Mouse (Mus musculus): ENCODE results near the gene Tle4. TPM values are rescaled to one million over a fixed set of nuclear protein-coding genes. Genes with fewer than 3 reads are reported as not detected.

The Tle4 gene
- polyA plus RNA-seq, 1 experiment from 2014 or later: 21.1 TPM

DNA sequence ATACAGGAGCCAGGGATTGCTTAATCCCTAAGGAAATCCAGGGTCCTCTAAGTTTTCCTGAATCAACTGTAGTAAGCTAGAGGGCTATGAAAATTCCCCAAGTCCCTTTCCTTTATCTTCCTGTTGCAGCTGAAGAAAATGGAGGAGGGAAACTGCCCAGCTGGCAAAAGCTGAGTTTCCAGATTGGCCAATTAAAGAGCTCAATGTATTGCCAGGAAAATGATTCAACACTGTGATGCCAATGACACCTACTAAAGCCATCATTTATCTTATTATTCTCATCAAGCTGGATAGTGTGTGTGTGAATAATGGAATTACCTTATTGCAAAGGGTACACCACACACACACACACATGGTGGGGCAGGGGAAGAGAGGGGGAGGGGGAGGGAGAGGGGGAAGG is 22.0 kb upstream of the Tle4 start:
- H3K27me3 ChIP-seq (ENCODE audit: control insufficient read depth, insufficient read depth, low read length): no peaks in the 10 kb centered on the region
- no peak overlapping the region for H3K4me2 ChIP-seq (replicated peaks; ENCODE audit: low read depth, low read length)
- no peaks in the 10 kb centered on the region for H3K36me3 ChIP-seq (ENCODE audit: control insufficient read depth, insufficient read depth, low read length)
- ATAC-seq (ENCODE audit: insufficient number of reproducible peaks, insufficient read depth, low FRiP score, low read depth): no peak
- H3K4me3 ChIP-seq (ENCODE audit: low read depth, low read length): no peak overlapping the region
- H3K4me1 ChIP-seq (ENCODE audit: control insufficient read depth, insufficient read depth, low read length): no peaks in the 10 kb centered on the region
- no peak overlapping the region for H3K9ac ChIP-seq (replicated peaks; ENCODE audit: low read depth, low read length)
- no peaks in the 10 kb centered on the region for H3K9me3 ChIP-seq (ENCODE audit: control insufficient read depth, low read depth, low read length)
- H3K27ac ChIP-seq (ENCODE audit: low read length): no peak overlapping the region

DNA sequence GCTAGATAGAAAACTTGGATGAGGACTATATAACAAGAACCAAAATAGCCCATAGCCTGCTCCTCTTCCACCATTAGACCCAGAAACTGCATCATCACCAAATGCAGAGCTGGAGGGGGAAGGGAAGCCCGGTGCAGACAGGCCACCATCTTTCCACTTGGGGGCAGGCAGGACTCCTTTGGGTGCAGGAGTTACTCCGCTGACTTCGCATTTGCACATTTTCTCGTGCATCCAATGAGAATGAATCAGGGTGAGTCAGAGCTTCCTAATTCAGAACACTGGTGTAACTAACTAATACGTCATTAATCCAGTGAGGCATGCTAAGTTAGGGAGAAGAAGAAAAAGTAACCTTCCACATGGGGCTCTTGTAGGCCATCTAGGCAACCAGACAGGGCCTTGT is 17.0 kb upstream of the Tle4 start:
- Histone ChIP-seq H3K9me3 (ENCODE audit: control insufficient read depth, low read depth, low read length) (no peaks in the 10 kb centered on the region), H3K27me3 (ENCODE audit: control insufficient read depth, insufficient read depth, low read length) (no peaks in the 10 kb centered on the region), H3K36me3 (ENCODE audit: control insufficient read depth, insufficient read depth, low read length) (no peaks in the 10 kb centered on the region), H3K4me3 (ENCODE audit: low read depth, low read length) (no peak overlapping the region), H3K4me1 (ENCODE audit: control insufficient read depth, insufficient read depth, low read length) (no peaks in the 10 kb centered on the region), H3K9ac (replicated peaks; ENCODE audit: low read depth, low read length) (no peak overlapping the region), H3K27ac (ENCODE audit: low read length) (no peak overlapping the region), H3K4me2 (replicated peaks; ENCODE audit: low read depth, low read length) (no peak overlapping the region)
- 87% methylated on average over 5 of the region's 5 CpGs for WGBS
- no peak for ATAC-seq (ENCODE audit: insufficient number of reproducible peaks, insufficient read depth, low FRiP score, low read depth)

DNA sequence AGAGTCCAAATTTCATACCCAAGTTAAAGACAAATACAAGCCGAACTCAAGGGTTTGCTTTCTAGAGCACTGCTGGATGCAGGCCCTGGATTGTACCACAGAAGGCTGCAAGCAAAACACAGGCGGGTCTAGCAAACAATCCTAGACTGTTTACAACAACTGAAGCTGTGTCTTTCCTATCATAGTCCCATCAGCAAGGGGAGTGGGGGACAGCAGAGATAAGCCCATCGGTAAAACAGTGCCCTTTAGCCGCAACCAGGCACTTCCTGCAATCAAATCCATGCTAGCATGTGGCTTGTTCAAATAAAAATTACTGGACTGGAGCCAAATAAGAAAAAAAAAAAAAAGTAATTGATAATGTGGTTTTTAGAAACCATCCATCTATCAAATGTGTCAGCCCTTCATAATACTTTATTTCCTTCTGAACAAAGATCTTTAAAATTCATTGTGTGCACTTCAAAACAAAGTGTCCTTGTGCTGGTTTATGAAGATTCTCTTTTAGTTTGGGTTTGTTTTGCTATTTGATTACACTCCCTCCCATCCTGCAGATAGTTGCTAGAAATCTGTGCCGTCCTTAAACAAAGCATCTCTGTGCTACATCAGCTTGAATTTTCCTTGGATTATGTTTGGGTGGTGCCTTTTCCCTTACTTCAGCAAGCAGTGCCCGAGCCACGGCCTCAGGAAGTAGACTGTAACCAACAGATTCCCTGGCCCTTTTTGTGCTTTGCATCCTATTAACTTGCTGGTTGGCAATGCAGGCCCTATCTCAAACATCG is 12.9 kb upstream of the Tle4 start:
- 52% methylated on average over 8 of the region's 8 CpGs for WGBS
- Histone ChIP-seq H3K9ac (replicated peaks; ENCODE audit: low read depth, low read length) (no peak overlapping the region), H3K36me3 (ENCODE audit: control insufficient read depth, insufficient read depth, low read length) (no peaks in the 10 kb centered on the region), H3K9me3 (ENCODE audit: control insufficient read depth, low read depth, low read length) (no peaks in the 10 kb centered on the region), H3K27ac (ENCODE audit: low read length) (no peak overlapping the region), H3K4me3 (ENCODE audit: low read depth, low read length) (no peak overlapping the region), H3K4me1 (ENCODE audit: control insufficient read depth, insufficient read depth, low read length) (no peaks in the 10 kb centered on the region), H3K27me3 (ENCODE audit: control insufficient read depth, insufficient read depth, low read length) (no peaks in the 10 kb centered on the region), H3K4me2 (replicated peaks; ENCODE audit: low read depth, low read length) (no peak overlapping the region)
- ATAC-seq (ENCODE audit: insufficient number of reproducible peaks, insufficient read depth, low FRiP score, low read depth): no peak

DNA sequence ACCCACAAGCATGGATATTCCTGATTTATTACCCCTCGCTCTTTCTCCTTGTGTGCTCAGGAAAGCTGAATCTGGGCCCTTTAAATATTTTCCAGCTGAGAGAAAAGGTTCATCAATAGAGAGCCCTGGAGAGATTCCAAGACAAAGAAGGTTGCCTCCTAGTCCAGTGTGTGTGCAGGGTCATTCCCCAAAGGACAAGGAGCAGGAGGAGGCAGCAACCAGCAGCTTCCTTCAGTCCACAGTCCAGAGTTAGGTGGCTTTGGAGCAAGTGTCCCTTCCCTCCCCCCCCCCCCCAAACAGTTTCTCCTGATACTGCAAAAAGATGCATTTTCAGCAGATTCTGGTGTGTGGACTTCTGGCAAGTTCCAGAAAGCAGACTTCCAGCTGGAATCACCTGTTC is 3.0 kb upstream of the Tle4 start:
- Histone ChIP-seq H3K36me3 (ENCODE audit: control insufficient read depth, insufficient read depth, low read length) (no peaks in the 10 kb centered on the region), H3K9ac (replicated peaks; ENCODE audit: low read depth, low read length) (no peak overlapping the region), H3K27ac (ENCODE audit: low read length) (no peak overlapping the region), H3K4me3 (ENCODE audit: low read depth, low read length) (no peak overlapping the region), H3K4me1 (ENCODE audit: control insufficient read depth, insufficient read depth, low read length) (no peaks in the 10 kb centered on the region; the same call in 1 of the 2 replicates), H3K4me2 (replicated peaks; ENCODE audit: low read depth, low read length) (no peak overlapping the region), H3K27me3 (ENCODE audit: control insufficient read depth, insufficient read depth, low read length) (no peaks in the 10 kb centered on the region), H3K9me3 (ENCODE audit: control insufficient read depth, low read depth, low read length) (no peaks in the 10 kb centered on the region)
- WGBS: 81% methylated on average over 1 of the region's 1 CpGs
- ATAC-seq (ENCODE audit: insufficient number of reproducible peaks, insufficient read depth, low FRiP score, low read depth): no peak

DNA sequence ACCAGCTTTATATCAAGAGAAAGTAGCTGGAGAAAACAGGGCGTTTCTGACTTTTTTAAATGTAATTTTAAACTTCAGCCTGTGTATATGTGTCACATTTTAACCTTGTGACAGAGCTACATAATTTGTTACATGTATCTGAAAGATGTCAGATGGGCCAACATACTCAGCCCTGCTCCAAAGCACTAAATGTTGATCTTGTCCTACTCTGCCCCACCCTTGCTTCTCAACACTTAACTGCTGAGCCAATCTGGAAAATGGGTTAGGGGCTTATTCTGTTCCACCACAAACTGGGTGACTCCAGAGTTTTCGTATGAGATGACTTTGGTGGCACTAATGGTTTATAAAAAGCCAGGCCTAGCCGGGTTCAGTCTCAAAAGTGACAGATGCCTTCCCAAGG is 2.5 kb upstream of the Tle4 start:
- WGBS: 67% methylated on average over 3 of the region's 3 CpGs
- Histone ChIP-seq H3K36me3 (ENCODE audit: control insufficient read depth, insufficient read depth, low read length) (no peaks in the 10 kb centered on the region), H3K4me2 (replicated peaks; ENCODE audit: low read depth, low read length) (no peak overlapping the region), H3K27me3 (ENCODE audit: control insufficient read depth, insufficient read depth, low read length) (no peaks in the 10 kb centered on the region), H3K9ac (replicated peaks; ENCODE audit: low read depth, low read length) (no peak overlapping the region), H3K9me3 (ENCODE audit: control insufficient read depth, low read depth, low read length) (no peaks in the 10 kb centered on the region), H3K27ac (ENCODE audit: low read length) (no peak overlapping the region), H3K4me3 (ENCODE audit: low read depth, low read length) (no peak overlapping the region), H3K4me1 (ENCODE audit: control insufficient read depth, insufficient read depth, low read length) (no peaks in the 10 kb centered on the region; the same call in 1 of the 2 replicates)
- ATAC-seq (ENCODE audit: insufficient number of reproducible peaks, insufficient read depth, low FRiP score, low read depth): no peak

DNA sequence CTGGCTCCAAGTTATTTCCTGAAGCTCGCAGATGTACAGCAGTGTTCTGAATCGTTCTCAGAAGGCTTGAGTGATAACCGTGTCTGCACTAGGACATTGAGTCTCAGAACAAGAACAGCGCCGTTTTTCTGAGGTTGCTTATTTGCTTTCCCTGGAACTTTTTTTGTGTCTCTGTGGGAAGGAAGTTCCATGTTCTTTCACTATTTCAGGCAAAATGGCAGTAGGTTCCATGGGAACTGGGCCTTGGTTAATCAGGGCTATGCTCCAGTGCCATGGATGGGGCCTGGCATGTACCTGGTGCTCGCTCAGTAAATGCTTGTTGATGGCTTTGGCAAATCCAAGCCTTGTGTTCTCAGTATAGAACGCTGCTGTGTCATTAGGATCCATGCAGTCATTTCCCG is 2.0 kb upstream of the Tle4 start:
- no peaks in the 10 kb centered on the region; the same call in 1 of the 2 replicates for H3K4me1 ChIP-seq (ENCODE audit: control insufficient read depth, insufficient read depth, low read length)
- no peak overlapping the region for H3K27ac ChIP-seq (ENCODE audit: low read length)
- 58% methylated on average over 8 of the region's 8 CpGs for WGBS
- no peak overlapping the region for H3K9ac ChIP-seq (replicated peaks; ENCODE audit: low read depth, low read length)
- H3K4me3 ChIP-seq (ENCODE audit: low read depth, low read length): no peak overlapping the region
- H3K4me2 ChIP-seq (replicated peaks; ENCODE audit: low read depth, low read length): no peak overlapping the region
- H3K9me3 ChIP-seq (ENCODE audit: control insufficient read depth, low read depth, low read length): no peaks in the 10 kb centered on the region
- no peaks in the 10 kb centered on the region for H3K27me3 ChIP-seq (ENCODE audit: control insufficient read depth, insufficient read depth, low read length)
- ATAC-seq (ENCODE audit: insufficient number of reproducible peaks, insufficient read depth, low FRiP score, low read depth): no peak
- H3K36me3 ChIP-seq (ENCODE audit: control insufficient read depth, insufficient read depth, low read length): no peaks in the 10 kb centered on the region

DNA sequence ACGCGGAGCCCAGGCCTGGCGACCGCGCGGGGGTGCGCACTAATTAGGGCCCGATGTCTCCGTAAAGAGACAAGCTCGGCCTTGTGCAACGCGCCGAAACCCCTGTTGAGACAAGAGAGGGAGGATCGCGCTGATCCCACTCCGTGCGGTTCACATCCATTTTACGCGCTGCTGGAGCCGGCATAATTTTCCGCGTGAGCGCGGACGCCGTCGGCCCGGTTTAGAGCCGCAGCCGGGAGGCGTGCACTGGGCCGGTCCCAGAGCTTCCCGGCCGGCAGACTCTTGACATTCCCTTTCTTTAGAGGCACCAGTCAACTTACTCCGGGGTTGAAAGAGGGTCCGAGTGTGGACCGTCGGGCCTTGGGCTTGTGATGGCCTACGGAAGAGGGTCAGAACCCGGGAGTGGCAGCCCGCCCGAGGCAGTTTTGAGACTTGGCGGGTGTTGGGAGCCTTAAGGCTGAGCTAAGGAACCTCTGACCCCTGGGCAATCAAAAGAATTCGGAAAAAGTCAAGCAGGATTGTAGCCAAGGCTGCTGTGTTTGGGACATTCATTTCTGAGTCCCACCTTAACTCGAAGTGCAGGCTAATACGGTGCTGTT is 938 bp upstream of the Tle4 start:
- Histone ChIP-seq H3K4me3 (ENCODE audit: low read depth, low read length) (peak overlapping the region; percentile 54), H3K9ac (replicated peaks; ENCODE audit: low read depth, low read length) (peak overlapping the region; percentile 57), H3K9me3 (ENCODE audit: control insufficient read depth, low read depth, low read length) (no peaks in the 10 kb centered on the region), H3K27ac (ENCODE audit: low read length) (peak overlapping the region; percentile 92), H3K4me2 (replicated peaks; ENCODE audit: low read depth, low read length) (peak overlapping the region; percentile 73), H3K27me3 (ENCODE audit: control insufficient read depth, insufficient read depth, low read length) (no peaks in the 10 kb centered on the region), H3K4me1 (ENCODE audit: control insufficient read depth, insufficient read depth, low read length) (peaks cover 4% of the 10 kb centered on the region; the same call in 1 of the 2 replicates), H3K36me3 (ENCODE audit: control insufficient read depth, insufficient read depth, low read length) (no peaks in the 10 kb centered on the region)
- ATAC-seq (ENCODE audit: insufficient number of reproducible peaks, insufficient read depth, low FRiP score, low read depth): peak; percentile 4; the same call in 1 of the 2 replicates
- 1% methylated on average over 46 of the region's 46 CpGs for WGBS

DNA sequence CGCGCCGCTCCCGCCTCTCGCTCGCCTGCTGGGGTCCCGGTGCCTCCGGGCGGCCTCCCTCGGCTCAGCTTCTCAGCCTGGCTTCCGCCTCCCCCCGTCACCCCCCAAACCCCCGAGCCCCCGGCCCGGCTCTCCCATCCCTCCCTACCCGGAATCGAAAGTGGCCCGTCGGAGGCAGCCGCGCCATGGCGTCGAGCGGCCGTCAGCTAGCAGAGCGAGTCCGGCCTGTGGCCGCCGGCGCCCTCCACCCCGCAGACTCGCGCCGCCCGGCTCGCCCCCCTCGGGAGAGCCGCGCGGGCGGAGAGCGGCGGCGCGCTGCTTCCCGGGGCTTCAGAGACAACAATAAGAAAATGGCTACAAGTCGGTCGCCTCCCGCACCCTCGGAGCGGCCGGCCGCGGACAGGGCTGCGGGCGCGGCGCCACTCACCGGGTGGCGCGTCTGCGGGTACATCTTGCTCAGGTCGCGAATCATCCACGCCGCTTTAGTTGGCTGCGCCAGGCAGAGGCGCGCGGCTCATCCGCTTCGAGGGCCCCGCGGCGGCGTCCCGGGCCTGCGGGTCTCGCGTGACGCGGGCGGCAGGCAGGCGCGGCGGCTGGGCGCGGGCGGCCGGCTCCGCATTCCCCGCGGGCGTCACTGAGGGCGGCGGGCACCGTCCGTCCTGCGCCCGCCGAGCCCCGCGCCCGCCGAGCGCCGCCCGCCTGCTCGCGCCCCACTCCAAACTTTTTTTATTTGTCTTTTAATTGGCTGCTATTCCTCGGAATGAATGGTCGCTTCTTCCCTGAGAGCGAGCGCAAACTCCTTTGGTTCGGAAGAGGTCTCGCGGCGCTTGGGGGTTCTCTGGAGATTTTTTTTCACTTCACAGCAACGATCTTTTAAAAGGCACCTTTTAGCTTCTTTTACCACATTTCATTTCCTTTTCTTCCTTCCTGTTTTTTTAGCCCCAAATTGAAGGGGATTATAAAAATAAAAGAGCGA is 622 bp downstream of the Tle4 start:
- H3K27ac ChIP-seq (ENCODE audit: low read length): peak overlapping the region; percentile 96
- H3K27me3 ChIP-seq (ENCODE audit: control insufficient read depth, insufficient read depth, low read length): no peaks in the 10 kb centered on the region
- H3K4me3 ChIP-seq (ENCODE audit: low read depth, low read length): peak overlapping the region; percentile 89
- under 1% methylated on average over 102 of the region's 120 CpGs for WGBS
- peak overlapping the region; percentile 90 for H3K9ac ChIP-seq (replicated peaks; ENCODE audit: low read depth, low read length)
- H3K9me3 ChIP-seq (ENCODE audit: control insufficient read depth, low read depth, low read length): no peaks in the 10 kb centered on the region
- H3K36me3 ChIP-seq (ENCODE audit: control insufficient read depth, insufficient read depth, low read length): no peaks in the 10 kb centered on the region
- no peak for ATAC-seq (ENCODE audit: insufficient number of reproducible peaks, insufficient read depth, low FRiP score, low read depth)
- peaks cover 4% of the 10 kb centered on the region; the same call in 1 of the 2 replicates for H3K4me1 ChIP-seq (ENCODE audit: control insufficient read depth, insufficient read depth, low read length)
- H3K4me2 ChIP-seq (replicated peaks; ENCODE audit: low read depth, low read length): peak overlapping the region; percentile 54

Data from stomach, embryonic 14.5 days (tissue).